Mouse (Mus musculus): ENCODE measurements around the gene Wdr91. TPM values are rescaled to one million over a fixed set of nuclear protein-coding genes. Genes with fewer than 3 reads are reported as not detected.

Wdr91 gene
- total RNA-seq, 4 experiments from 2014 or later: 11.6 to 15.9 (median 13.3) TPM

- DNase-seq (ENCODE audit: low spot score): no peak
Observed at GRCm38 (mm10) chr6:34879101-34879740, 31.5 kb downstream of the Wdr91 start.

GRCm38 (mm10) chr6:34877509-34878321 is 33.0 kb downstream of the Wdr91 start, which contains the start of gene Cyren:
Gene Cyren, minus strand, starts transcription at chr6:34878060.
- DNase-seq (ENCODE audit: low spot score): peak; percentile 91

GRCm38 (mm10) chr6:34876835-34877156 is 33.9 kb downstream of the Wdr91 start:
- DNase-seq (ENCODE audit: low spot score): no peak

- DNase-seq (ENCODE audit: low spot score): no peak
Observed at GRCm38 (mm10) chr6:34875966-34876834, 34.5 kb downstream of the Wdr91 start.

GRCm38 (mm10) chr6:34875268-34875761 is 35.4 kb downstream of the Wdr91 start:
- DNase-seq (ENCODE audit: low spot score): peak; percentile 67

GRCm38 (mm10) chr6:34874101-34874921 is 36.4 kb downstream of the Wdr91 start:
- DNase-seq (ENCODE audit: low spot score): peak; percentile 90

- DNase-seq (ENCODE audit: low spot score): no peak
Observed at GRCm38 (mm10) chr6:34872871-34873270, 37.8 kb downstream of the Wdr91 start.

GRCm38 (mm10) chr6:34871929-34872328 is 38.7 kb downstream of the Wdr91 start:
- no peak for DNase-seq (ENCODE audit: low spot score)

- DNase-seq (ENCODE audit: low spot score): no peak
Observed at GRCm38 (mm10) chr6:34870724-34871123, 40.0 kb downstream of the Wdr91 start.

GRCm38 (mm10) chr6:34870136-34870535 is 40.5 kb downstream of the Wdr91 start:
- no peak for DNase-seq (ENCODE audit: low spot score)

GRCm38 (mm10) chr6:34869225-34869915 is 41.3 kb downstream of the Wdr91 start:
- no peak for DNase-seq (ENCODE audit: low spot score)

- no peak for DNase-seq (ENCODE audit: low spot score)
Observed at GRCm38 (mm10) chr6:34868507-34869217, 42.0 kb downstream of the Wdr91 start.

GRCm38 (mm10) chr6:34867995-34868350 is 42.7 kb downstream of the Wdr91 start:
- no peak for DNase-seq (ENCODE audit: low spot score)

- DNase-seq (ENCODE audit: low spot score): no peak
Observed at GRCm38 (mm10) chr6:34867301-34867994, 43.2 kb downstream of the Wdr91 start.

- peak; percentile 36 for DNase-seq (ENCODE audit: low spot score)
Observed at GRCm38 (mm10) chr6:34866786-34867185, 43.9 kb downstream of the Wdr91 start.

- peak; percentile 79 for DNase-seq (ENCODE audit: low spot score)
Observed at GRCm38 (mm10) chr6:34865711-34866593, 44.7 kb downstream of the Wdr91 start.

GRCm38 (mm10) chr6:34865213-34865612 is 45.5 kb downstream of the Wdr91 start:
- DNase-seq (ENCODE audit: low spot score): peak; percentile 66
